Mouse (Mus musculus) MEL (cell line): ENCODE data around the gene Man2a1.

Experiments
- CHD1 ChIP-seq: IDR thresholded peaks from 2 replicates; pipeline ENCODE4 v1.6.1; 2012; ENCODE audit warnings: low read depth, mild to moderate bottlenecking, inconsistent platforms, low read length, improper control_type of control experiment
- CTCF ChIP-seq, 3 experiments: IDR thresholded peaks in 2 of 3; conservative IDR thresholded peaks in 1 of 3; 2 replicates each; pipeline ENCODE4 v1.5.1; 2011 to 2012; ENCODE audit warnings: low read length in 3 of 3, low read depth in 2 of 3, mild to moderate bottlenecking in 2 of 3, improper control_type of control experiment in 1 of 3, inconsistent platforms in 1 of 3, mixed read lengths in 1 of 3, moderate library complexity in 1 of 3; ENCODE audit not compliant: control insufficient read depth in 1 of 3, insufficient read depth in 1 of 3, poor library complexity in 1 of 3, severe bottlenecking in 1 of 3
- MAFK ChIP-seq: IDR thresholded peaks from 2 replicates; pipeline ENCODE4 v1.6.1; 2011; ENCODE audit warnings: low read depth, mild to moderate bottlenecking, low read length, improper control_type of control experiment, borderline replicate concordance
- POLR2A ChIP-seq, 2 experiments: IDR thresholded peaks; 2 replicates each; pipeline ENCODE4 v1.6.1; 2011 to 2012; ENCODE audit warnings: low read length in 2 of 2, mild to moderate bottlenecking in 2 of 2, control low read depth in 1 of 2, improper control_type of control experiment in 1 of 2, low read depth in 1 of 2, moderate library complexity in 1 of 2; ENCODE audit not compliant: control insufficient read depth in 1 of 2, insufficient read depth in 1 of 2, poor library complexity in 1 of 2
- TAL1 ChIP-seq: IDR thresholded peaks from 2 replicates; pipeline ENCODE4 v1.6.1; 2012; ENCODE audit warnings: mild to moderate bottlenecking, inconsistent platforms, low read length, moderate library complexity, mixed read lengths

DNA sequence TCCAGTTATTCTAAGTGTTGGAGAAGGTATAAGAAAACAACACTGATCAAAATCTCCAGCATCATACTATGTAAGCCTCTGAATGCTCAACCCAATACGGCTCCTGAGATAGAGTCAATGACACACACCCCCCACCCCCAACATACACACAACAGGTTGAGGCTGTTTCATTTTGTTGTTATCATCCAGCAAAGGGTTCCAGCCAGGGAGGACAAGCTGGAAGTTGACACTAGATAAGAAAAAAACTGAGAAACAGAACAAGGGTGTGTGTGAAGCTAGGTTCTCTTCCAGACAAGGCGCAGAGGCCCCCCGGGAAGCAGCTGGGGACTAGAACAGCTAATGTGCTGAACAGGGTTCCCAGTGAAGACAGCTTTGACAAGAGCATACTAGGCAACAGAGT is 33.0 kb upstream of the Man2a1 start:
- TF ChIP-seq MAFK (no peak), TAL1 (peak; percentile 83), CTCF (IDR thresholded peaks at IDR 0.05 in 2 of 3, conservative IDR thresholded peaks at IDR 0.05 in 1 of 3; ENCODE audit: control insufficient read depth in 1 of 3, insufficient read depth in 1 of 3, low read depth in 2 of 3, low read length in 3 of 3, poor library complexity in 1 of 3, severe bottlenecking in 1 of 3) (no peak), CHD1 (no peak), POLR2A (IDR thresholded peaks at IDR 0.05; ENCODE audit: control insufficient read depth in 1 of 2, insufficient read depth in 1 of 2, low read depth in 1 of 2, low read length in 2 of 2, poor library complexity in 1 of 2) (no peak)
